In genomic region chr6:114224399-114224798, GRCm38 (mm10) we compare ENCODE assay signal across 8 mouse cellular contexts. TPM values are rescaled to one million over a fixed set of nuclear protein-coding genes. Genes with fewer than 3 reads are reported as not detected.
A peak's percentile ranks its signal among the peaks of the same experiment; 100 is the strongest.
DNase-seq lines count a peak whose midpoint lies in the region; ATAC-seq and TF ChIP-seq lines count a peak whose summit lies in the region.
"Had no signal": no experiment of that assay in that cellular context is flagged by ENCODE, and none has a peak within 500 bp of the region (broad histone marks: within the 10 kb centered on the region; RNA-seq: fewer than 3 reads in every experiment).

No protein-coding gene starts in this region.

- no peaks in the 10 kb centered on the region for H3K36me3 ChIP-seq in kidney, postnatal 0 days (ENCODE audit: insufficient read depth, low read length)
- no peaks in the 10 kb centered on the region for H3K36me3 ChIP-seq in kidney, embryonic 14.5 days (ENCODE audit: control insufficient read depth, insufficient read depth, low read length)

- no peak for ATAC-seq in kidney, postnatal 0 days (replicated peaks; ENCODE audit: low FRiP score, low read depth)
- ATAC-seq in kidney, embryonic 14.5 days (ENCODE audit: low FRiP score, low TSS enrichment), result no peak

- H3K4me2 ChIP-seq in kidney, postnatal 0 days (ENCODE audit: low read length), result no peak overlapping the region
- H3K4me2 ChIP-seq in kidney, embryonic 14.5 days (replicated peaks; ENCODE audit: low read depth, low read length), result no peak overlapping the region

- no peaks in the 10 kb centered on the region for H3K27me3 ChIP-seq in kidney, postnatal 0 days (ENCODE audit: insufficient read depth, low read length)
- H3K27me3 ChIP-seq in kidney, embryonic 14.5 days (ENCODE audit: control insufficient read depth, insufficient read depth, low read length), result no peaks in the 10 kb centered on the region

- no peaks in the 10 kb centered on the region for H3K9me3 ChIP-seq in kidney, postnatal 0 days (replicated peaks; ENCODE audit: low read length)
- no peaks in the 10 kb centered on the region for H3K9me3 ChIP-seq in kidney, embryonic 14.5 days (ENCODE audit: control insufficient read depth, low read length)

- no peak overlapping the region for H3K27ac ChIP-seq in kidney, postnatal 0 days
- H3K27ac ChIP-seq in kidney, embryonic 14.5 days (ENCODE audit: low read depth, low read length), result no peak overlapping the region

- no peak overlapping the region for H3K4me3 ChIP-seq in kidney, postnatal 0 days (replicated peaks; ENCODE audit: low read depth, low read length)
- H3K4me3 ChIP-seq in kidney, embryonic 14.5 days (ENCODE audit: low read length), result no peak overlapping the region

- peak; percentile 24 for DNase-seq in kidney, postnatal 0 days (ENCODE audit: low spot score)
- peak; percentile 45 for DNase-seq in ES-CJ7 (ENCODE audit: low read depth, low spot score)
- peak; percentile 39 to 52 for DNase-seq in cerebellum, postnatal 25 days
- DNase-seq in layer of hippocampus, postnatal 10 days (ENCODE audit: low spot score in 2 of 2), result peak; percentile 58 to 69
- DNase-seq in testis, postnatal 10 days (ENCODE audit: low spot score), result peak; percentile 50
- no peak for DNase-seq in spleen, postnatal 14 days (ENCODE audit: low spot score in 2 of 2)

- WGBS in kidney, postnatal 0 days, result 20% methylated on average over 4 of the region's 4 CpGs
- 28% methylated on average over 4 of the region's 4 CpGs for WGBS in kidney, embryonic 14.5 days

- TF ChIP-seq CTCF in kidney, postnatal 0 days (IDR thresholded peaks at IDR 0.05; ENCODE audit: low read depth), result peak; percentile 69

- H3K4me1 ChIP-seq in kidney, postnatal 0 days (replicated peaks; ENCODE audit: insufficient read depth, low read length), result no peaks in the 10 kb centered on the region
- H3K4me1 ChIP-seq in kidney, embryonic 14.5 days (ENCODE audit: control insufficient read depth, insufficient read depth, low read length), result no peaks in the 10 kb centered on the region

- H3K9ac ChIP-seq in kidney, postnatal 0 days (ENCODE audit: low read depth, low read length), result no peak overlapping the region
- H3K9ac ChIP-seq in kidney, embryonic 14.5 days (ENCODE audit: low read depth, low read length), result no peak overlapping the region

RNA-seq across cellular contexts. Expression of gene Slc6a1, which starts 58.0 kb away (rescaled TPM):
- 0.06 and 0.25 TPM in 2 replicates for polyA plus RNA-seq in kidney, postnatal 0 days (2015; fragmentation: Nextera tagmentation; extraction: Ambion mirVana)
- 0.12 TPM in 1 of 2 replicates, not detected in the other for polyA plus RNA-seq in kidney, embryonic 14.5 days (2014; fragmentation: Nextera tagmentation; extraction: Ambion mirVana)
- 100 to 1,000 TPM; 307 to 331 TPM for total RNA-seq in layer of hippocampus, postnatal 10 days (2021)
- total RNA-seq: common myeloid progenitor, adult 5-6 weeks had no signal

Comparison
In these comparisons a context has a peak if more than half of its experiments do, and no peak if none do; other contexts are left out.
1. DNase-seq: peak in kidney, postnatal 0 days (single experiment), ES-CJ7 (single experiment), cerebellum, postnatal 25 days (2 of 2), layer of hippocampus, postnatal 10 days (2 of 2) and testis, postnatal 10 days (single experiment); none in spleen, postnatal 14 days (0 of 2).